ENCODE assay signal across 9 mouse cellular contexts in genomic region chr14:56203975-56204374, GRCm38 (mm10). TPM values are rescaled to one million over a fixed set of nuclear protein-coding genes. Genes with fewer than 3 reads are reported as not detected.
A peak's percentile ranks its signal among the peaks of the same experiment; 100 is the strongest.
DNase-seq lines count a peak whose midpoint lies in the region; ATAC-seq and TF ChIP-seq lines count a peak whose summit lies in the region.
"Had no signal": no experiment of that assay in that cellular context is flagged by ENCODE, and none has a peak within 500 bp of the region (broad histone marks: within the 10 kb centered on the region; RNA-seq: fewer than 3 reads in every experiment).

No protein-coding gene starts in this region.

- H3K4me2 ChIP-seq in forebrain, postnatal 0 days (ENCODE audit: low read depth), result no peak overlapping the region
- H3K4me2 ChIP-seq in forebrain, embryonic 16.5 days (ENCODE audit: low read length), result no peak overlapping the region
- H3K4me2 ChIP-seq: midbrain, embryonic 12.5 days had no signal

- WGBS in forebrain, postnatal 0 days, result 10% methylated on average over 2 of the region's 2 CpGs
- 6% methylated on average over 2 of the region's 2 CpGs for WGBS in forebrain, embryonic 16.5 days
- 5% methylated on average over 2 of the region's 2 CpGs for WGBS in spleen, adult 2 months

- no peak overlapping the region for H3K9ac ChIP-seq in forebrain, postnatal 0 days
- no peak overlapping the region for H3K9ac ChIP-seq in forebrain, embryonic 16.5 days (replicated peaks; ENCODE audit: low read depth, low read length)
- H3K9ac ChIP-seq in ES-E14 (ENCODE audit: insufficient read depth, low read depth, low read length, poor library complexity, severe bottlenecking), result no peak overlapping the region
- H3K9ac ChIP-seq: midbrain, embryonic 12.5 days had no signal

- no peaks in the 10 kb centered on the region for H3K27me3 ChIP-seq in forebrain, postnatal 0 days (ENCODE audit: insufficient read depth, low read length)
- no peaks in the 10 kb centered on the region for H3K27me3 ChIP-seq in forebrain, embryonic 16.5 days (replicated peaks; ENCODE audit: control insufficient read depth, insufficient read depth, low read length)
- no peaks in the 10 kb centered on the region for H3K27me3 ChIP-seq in spleen, adult 2 months (ENCODE audit: control insufficient read depth, insufficient read depth, low read length)
- H3K27me3 ChIP-seq: midbrain, embryonic 12.5 days had no signal

- H3K36me3 ChIP-seq in forebrain, postnatal 0 days (ENCODE audit: insufficient read depth), result no peaks in the 10 kb centered on the region
- no peaks in the 10 kb centered on the region for H3K36me3 ChIP-seq in forebrain, embryonic 16.5 days (ENCODE audit: control insufficient read depth, insufficient read depth)
- no peaks in the 10 kb centered on the region for H3K36me3 ChIP-seq in ES-E14 (ENCODE audit: control insufficient read depth, insufficient read depth, low read length, poor library complexity, severe bottlenecking)
- no peaks in the 10 kb centered on the region for H3K36me3 ChIP-seq in spleen, adult 2 months (ENCODE audit: control insufficient read depth, insufficient read depth, low read length)
- H3K36me3 ChIP-seq: midbrain, embryonic 12.5 days had no signal

- H3K4me3 ChIP-seq in forebrain, postnatal 0 days (ENCODE audit: low read depth, low read length), result no peak overlapping the region
- H3K4me3 ChIP-seq in forebrain, embryonic 16.5 days (replicated peaks; ENCODE audit: low read length), result no peak overlapping the region
- no peak overlapping the region for H3K4me3 ChIP-seq in ES-E14 (ENCODE audit: insufficient read depth in 1 of 2, low read depth in 1 of 2, low read length in 2 of 2, poor library complexity in 1 of 2, severe bottlenecking in 1 of 2)
- H3K4me3 ChIP-seq in layer of hippocampus, adult 2 months, result no peak overlapping the region
- no peak overlapping the region for H3K4me3 ChIP-seq in spleen, adult 2 months (ENCODE audit: extremely low read depth, insufficient read depth, insufficient read length)
- H3K4me3 ChIP-seq: midbrain, embryonic 12.5 days had no signal

- peak; percentile 82 for TF ChIP-seq CTCF in forebrain, postnatal 0 days (IDR thresholded peaks at IDR 0.05; ENCODE audit: low read depth)
- peak; percentile 94 for TF ChIP-seq CTCF in layer of hippocampus, adult 2 months (conservative IDR thresholded peaks at IDR 0.05)
- peak; percentile 73; the same call in 1 of the 2 replicates for TF ChIP-seq CTCF in spleen, adult 2 months (IDR thresholded peaks at IDR 0.05; ENCODE audit: extremely low read depth, insufficient read depth, insufficient read length, insufficient replicate concordance)

- no peaks in the 10 kb centered on the region for H3K4me1 ChIP-seq in forebrain, postnatal 0 days (ENCODE audit: insufficient read depth)
- H3K4me1 ChIP-seq in forebrain, embryonic 16.5 days (replicated peaks; ENCODE audit: control insufficient read depth, insufficient read depth, low read length), result no peaks in the 10 kb centered on the region
- H3K4me1 ChIP-seq in ES-E14 (ENCODE audit: control insufficient read depth in 2 of 2, insufficient read depth in 2 of 2, low read length in 2 of 2, poor library complexity in 1 of 2), result no peaks in the 10 kb centered on the region
- H3K4me1 ChIP-seq in spleen, adult 2 months (ENCODE audit: control insufficient read depth, insufficient read depth, insufficient read length), result no peaks in the 10 kb centered on the region
- H3K4me1 ChIP-seq: midbrain, embryonic 12.5 days had no signal

- H3K27ac ChIP-seq in forebrain, postnatal 0 days (ENCODE audit: low read depth, low read length), result no peak overlapping the region
- H3K27ac ChIP-seq in forebrain, embryonic 16.5 days (ENCODE audit: low read length), result no peak overlapping the region
- no peak overlapping the region for H3K27ac ChIP-seq in ES-E14 (ENCODE audit: insufficient read depth, low read depth, low read length, poor library complexity, severe bottlenecking)
- no peak overlapping the region for H3K27ac ChIP-seq in layer of hippocampus, adult 2 months
- H3K27ac ChIP-seq in spleen, adult 2 months (ENCODE audit: insufficient read depth, low read length), result no peak overlapping the region
- H3K27ac ChIP-seq: midbrain, embryonic 12.5 days had no signal

- in situ Hi-C loops in ES-E14 (cut with MboI; ENCODE audit: low sequenced_read_pairs in 2 of 2, unreplicated experiment in 2 of 2), result loop anchor here in 1 of 2 experiments (10.0 kb wide), 1 partner anchor 91 kb away; no protein-coding TSS in a partner anchor

- ATAC-seq in forebrain, postnatal 0 days, result no peak
- ATAC-seq in forebrain, embryonic 16.5 days, result no peak

- H3K9me3 ChIP-seq in forebrain, postnatal 0 days (ENCODE audit: low read length), result no peaks in the 10 kb centered on the region
- H3K9me3 ChIP-seq in forebrain, embryonic 16.5 days (ENCODE audit: control insufficient read depth, low read length), result no peaks in the 10 kb centered on the region
- H3K9me3 ChIP-seq in ES-E14 (ENCODE audit: control insufficient read depth, insufficient read depth, low read depth, low read length), result no peaks in the 10 kb centered on the region
- H3K9me3 ChIP-seq: midbrain, embryonic 12.5 days had no signal

- peak; percentile 56 for DNase-seq in forebrain, postnatal 0 days
- DNase-seq in ES-E14 (ENCODE audit: low read depth, low spot score), result peak; percentile 62
- peak; percentile 52 for DNase-seq in c-Kit-positive CD71-positive TER-119-positive erythroid progenitor cells, embryonic 14.5 days (ENCODE audit: low spot score)
- DNase-seq in frontal cortex, adult 2 months (ENCODE audit: extremely low spot score in 1 of 2, low spot score in 1 of 2), result peak; percentile 15 to 83
- peak; percentile 38 to 78 for DNase-seq in layer of hippocampus, adult 2 months (ENCODE audit: low spot score in 2 of 2)
- DNase-seq in lung, postnatal 25 days (ENCODE audit: low spot score), result peak; percentile 33
- DNase-seq in spleen, adult 2 months (ENCODE audit: low read depth in 1 of 2, low spot score in 2 of 2), result peak in 1 of 2 experiments; percentile 53

- no peak for TF ChIP-seq POLR2A in spleen, adult 2 months (IDR thresholded peaks at IDR 0.05; ENCODE audit: low read depth, low read length)

TF ChIP-seq in ES-E14, 5 proteins besides CTCF, POLR2A, EP300 and RAD21:
- TF ChIP-seq MAFK (IDR thresholded peaks at IDR 0.05; ENCODE audit: insufficient read depth, low read depth, low read length) (no peak), HCFC1 (IDR thresholded peaks at IDR 0.05; ENCODE audit: borderline replicate concordance, insufficient read depth, low read length) (no peak), ZC3H11A (IDR thresholded peaks at IDR 0.05; ENCODE audit: borderline replicate concordance, low read depth, low read length) (peak; percentile 57; the same call in 1 of the 2 replicates), CHD2 (IDR thresholded peaks at IDR 0.05; ENCODE audit: low read depth, low read length) (no peak)

RNA-seq across cellular contexts. Expression of gene Gzmf, which starts 7.2 kb away (rescaled TPM):
- not detected in 2 replicates for total RNA-seq in forebrain, postnatal 0 days (2014; rRNA removed)
- polyA plus RNA-seq in forebrain, postnatal 0 days (2015; fragmentation: Nextera tagmentation; extraction: Ambion mirVana), result not detected in 2 replicates
- not detected in 2 replicates for polyA plus RNA-seq in forebrain, embryonic 16.5 days (2015; fragmentation: Nextera tagmentation; extraction: Ambion mirVana)
- not detected in 2 replicates for total RNA-seq in ES-E14 (2012; rRNA removed)
- 1.4 and 3.7 TPM in 2 replicates for polyA plus RNA-seq in frontal cortex, adult 2 months (2012; rRNA removed)
- total RNA-seq in layer of hippocampus, adult 2 months (2021), result not detected
- polyA plus RNA-seq in spleen, adult 2 months (2012; rRNA removed), result not detected in 2 replicates
- polyA plus RNA-seq: midbrain, embryonic 12.5 days had no signal

RNA-seq across cellular contexts. Expression of gene Gzmn, which starts 29.6 kb away (rescaled TPM):
- total RNA-seq in forebrain, postnatal 0 days (2014; rRNA removed), result not detected in 2 replicates
- not detected in 2 replicates for polyA plus RNA-seq in forebrain, postnatal 0 days (2015; fragmentation: Nextera tagmentation; extraction: Ambion mirVana)
- not detected in 2 replicates for polyA plus RNA-seq in forebrain, embryonic 16.5 days (2015; fragmentation: Nextera tagmentation; extraction: Ambion mirVana)
- total RNA-seq in ES-E14 (2012; rRNA removed), result 0.22 TPM in 1 of 2 replicates, not detected in the other
- polyA plus RNA-seq in frontal cortex, adult 2 months (2012; rRNA removed), result not detected in 2 replicates
- total RNA-seq in layer of hippocampus, adult 2 months (2021), result not detected
- not detected in 2 replicates for polyA plus RNA-seq in spleen, adult 2 months (2012; rRNA removed)
- polyA plus RNA-seq: midbrain, embryonic 12.5 days had no signal

RNA-seq across cellular contexts. Expression of gene Gzmc, which starts 30.5 kb away (rescaled TPM):
- total RNA-seq in forebrain, postnatal 0 days (2014; rRNA removed), result not detected in 2 replicates
- polyA plus RNA-seq in forebrain, postnatal 0 days (2015; fragmentation: Nextera tagmentation; extraction: Ambion mirVana), result not detected in 2 replicates
- polyA plus RNA-seq in forebrain, embryonic 16.5 days (2015; fragmentation: Nextera tagmentation; extraction: Ambion mirVana), result not detected in 2 replicates
- not detected in 2 replicates for total RNA-seq in ES-E14 (2012; rRNA removed)
- polyA plus RNA-seq in frontal cortex, adult 2 months (2012; rRNA removed), result 0.62 and 1.6 TPM in 2 replicates
- total RNA-seq in layer of hippocampus, adult 2 months (2021), result not detected
- not detected in 2 replicates for polyA plus RNA-seq in spleen, adult 2 months (2012; rRNA removed)

RNA-seq across cellular contexts. Expression of gene Gzmg, which starts 44.6 kb away (rescaled TPM):
- not detected in 2 replicates for total RNA-seq in forebrain, postnatal 0 days (2014; rRNA removed)
- not detected in 2 replicates for polyA plus RNA-seq in forebrain, postnatal 0 days (2015; fragmentation: Nextera tagmentation; extraction: Ambion mirVana)
- polyA plus RNA-seq in forebrain, embryonic 16.5 days (2015; fragmentation: Nextera tagmentation; extraction: Ambion mirVana), result not detected in 2 replicates
- total RNA-seq in ES-E14 (2012; rRNA removed), result not detected in 2 replicates
- polyA plus RNA-seq in frontal cortex, adult 2 months (2012; rRNA removed), result 1.4 and 3.8 TPM in 2 replicates
- not detected for total RNA-seq in layer of hippocampus, adult 2 months (2021)
- polyA plus RNA-seq in spleen, adult 2 months (2012; rRNA removed), result not detected in 2 replicates
- polyA plus RNA-seq: midbrain, embryonic 12.5 days had no signal

RNA-seq across cellular contexts. Expression of gene Gzmb, which starts 58.1 kb away (rescaled TPM):
- not detected in 2 replicates for total RNA-seq in forebrain, postnatal 0 days (2014; rRNA removed)
- polyA plus RNA-seq in forebrain, postnatal 0 days (2015; fragmentation: Nextera tagmentation; extraction: Ambion mirVana), result not detected in 2 replicates
- polyA plus RNA-seq in forebrain, embryonic 16.5 days (2015; fragmentation: Nextera tagmentation; extraction: Ambion mirVana), result not detected in 2 replicates
- total RNA-seq in ES-E14 (2012; rRNA removed), result not detected in 2 replicates
- 0.08 and 0.21 TPM in 2 replicates for polyA plus RNA-seq in frontal cortex, adult 2 months (2012; rRNA removed)
- not detected for total RNA-seq in layer of hippocampus, adult 2 months (2021)
- polyA plus RNA-seq in spleen, adult 2 months (2012; rRNA removed), result 2.6 and 2.7 TPM in 2 replicates
- polyA plus RNA-seq: midbrain, embryonic 12.5 days had no signal
